Mouse (Mus musculus): ENCODE data around the gene Gm17651. TPM values are rescaled to one million over a fixed set of nuclear protein-coding genes. Genes with fewer than 3 reads are reported as not detected.

Gene Gm17651
- polyA plus RNA-seq, 1 experiment from 2014 or later: not detected

GRCm38 (mm10) chr3:97699061-97699460 is 24.6 kb upstream of the Gm17651 start:
- ATAC-seq (replicated peaks; ENCODE audit: low FRiP score) (no peak), DNase-seq (ENCODE audit: low spot score) (no peak)
- Histone ChIP-seq H3K27me3 (replicated peaks; ENCODE audit: control insufficient read depth, insufficient read depth, low read length) (no peaks in the 10 kb centered on the region), H3K4me1 (replicated peaks; ENCODE audit: control insufficient read depth, insufficient read depth, low read length) (no peaks in the 10 kb centered on the region), H3K27ac (ENCODE audit: low read depth, low read length) (no peak overlapping the region), H3K9me3 (ENCODE audit: control insufficient read depth, low read length) (no peaks in the 10 kb centered on the region), H3K4me3 (ENCODE audit: low read depth, low read length) (no peak overlapping the region), H3K4me2 (no peak overlapping the region), H3K9ac (ENCODE audit: low read depth, low read length) (no peak overlapping the region), H3K36me3 (ENCODE audit: control insufficient read depth, insufficient read depth, low read length) (no peaks in the 10 kb centered on the region)
- 70% methylated on average over 3 of the region's 3 CpGs for WGBS

DNA sequence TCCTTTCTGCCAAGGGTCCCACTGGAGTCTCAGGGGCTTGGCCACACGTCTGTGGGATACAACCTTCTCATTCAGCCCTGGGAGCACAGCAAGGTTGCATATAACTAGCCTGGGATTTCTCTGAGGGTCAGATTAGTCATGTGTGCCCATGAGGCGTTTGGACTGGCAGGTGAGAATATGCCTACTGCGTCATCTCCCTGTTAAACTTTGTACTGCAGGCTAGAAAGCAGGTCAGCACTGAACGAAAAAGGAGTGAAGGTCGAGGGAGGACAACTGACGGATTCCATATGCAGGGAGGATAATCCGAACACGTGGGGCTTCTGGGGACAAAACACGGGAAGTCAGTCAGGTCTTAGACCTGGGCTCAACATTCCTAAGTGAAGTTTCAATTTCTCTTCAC is 22.8 kb upstream of the Gm17651 start:
- Histone ChIP-seq H3K27ac (ENCODE audit: low read depth, low read length) (no peak overlapping the region), H3K4me2 (no peak overlapping the region), H3K9me3 (ENCODE audit: control insufficient read depth, low read length) (no peaks in the 10 kb centered on the region), H3K36me3 (ENCODE audit: control insufficient read depth, insufficient read depth, low read length) (no peaks in the 10 kb centered on the region), H3K27me3 (replicated peaks; ENCODE audit: control insufficient read depth, insufficient read depth, low read length) (no peaks in the 10 kb centered on the region), H3K4me1 (replicated peaks; ENCODE audit: control insufficient read depth, insufficient read depth, low read length) (no peaks in the 10 kb centered on the region), H3K9ac (ENCODE audit: low read depth, low read length) (no peak overlapping the region), H3K4me3 (ENCODE audit: low read depth, low read length) (no peak overlapping the region)
- WGBS: 68% methylated on average over 9 of the region's 9 CpGs
- DNase-seq (ENCODE audit: low spot score): no peak
- ATAC-seq (replicated peaks; ENCODE audit: low FRiP score): no peak

GRCm38 (mm10) chr3:97696866-97697265 is 22.4 kb upstream of the Gm17651 start:
- H3K4me3 ChIP-seq (ENCODE audit: low read depth, low read length): no peak overlapping the region
- ATAC-seq (replicated peaks; ENCODE audit: low FRiP score): no peak
- H3K4me1 ChIP-seq (replicated peaks; ENCODE audit: control insufficient read depth, insufficient read depth, low read length): no peaks in the 10 kb centered on the region
- H3K4me2 ChIP-seq: no peak overlapping the region
- no peak overlapping the region for H3K9ac ChIP-seq (ENCODE audit: low read depth, low read length)
- WGBS: 80% methylated on average over 9 of the region's 9 CpGs
- no peaks in the 10 kb centered on the region for H3K36me3 ChIP-seq (ENCODE audit: control insufficient read depth, insufficient read depth, low read length)
- H3K27ac ChIP-seq (ENCODE audit: low read depth, low read length): no peak overlapping the region
- no peaks in the 10 kb centered on the region for H3K9me3 ChIP-seq (ENCODE audit: control insufficient read depth, low read length)
- no peaks in the 10 kb centered on the region for H3K27me3 ChIP-seq (replicated peaks; ENCODE audit: control insufficient read depth, insufficient read depth, low read length)
- no peak for DNase-seq (ENCODE audit: low spot score)

DNA sequence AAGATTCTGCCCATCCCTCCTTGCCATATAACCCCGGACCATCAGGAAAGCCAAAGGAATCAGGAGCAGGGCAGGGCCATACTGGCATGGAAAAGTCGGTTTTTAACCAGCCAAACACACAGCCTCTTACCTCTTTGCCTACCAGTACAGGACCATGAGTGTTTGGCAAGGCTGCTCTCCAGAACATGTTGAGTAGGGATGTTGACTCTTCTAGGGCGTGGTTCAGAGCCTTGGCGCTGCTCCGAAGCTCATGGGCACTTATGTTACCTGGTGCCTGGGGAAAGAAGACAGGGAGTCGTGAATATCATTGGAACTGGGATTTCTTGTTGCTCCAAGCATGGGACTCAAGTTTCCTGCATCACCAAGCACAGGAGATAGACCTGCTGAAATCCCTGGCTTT is 19.3 kb upstream of the Gm17651 start:
- H3K9ac ChIP-seq (ENCODE audit: low read depth, low read length): no peak overlapping the region
- ATAC-seq (replicated peaks; ENCODE audit: low FRiP score): no peak
- 80% methylated on average over 6 of the region's 6 CpGs for WGBS

GRCm38 (mm10) chr3:97691443-97692017 is 17.0 kb upstream of the Gm17651 start:
- Histone ChIP-seq H3K36me3 (ENCODE audit: control insufficient read depth, insufficient read depth, low read length) (no peaks in the 10 kb centered on the region), H3K27ac (ENCODE audit: low read depth, low read length) (no peak overlapping the region), H3K4me3 (ENCODE audit: low read depth, low read length) (no peak overlapping the region), H3K9ac (ENCODE audit: low read depth, low read length) (no peak overlapping the region), H3K4me2 (no peak overlapping the region), H3K27me3 (replicated peaks; ENCODE audit: control insufficient read depth, insufficient read depth, low read length) (no peaks in the 10 kb centered on the region), H3K4me1 (replicated peaks; ENCODE audit: control insufficient read depth, insufficient read depth, low read length) (no peaks in the 10 kb centered on the region), H3K9me3 (ENCODE audit: control insufficient read depth, low read length) (no peaks in the 10 kb centered on the region)
- DNase-seq (ENCODE audit: low spot score): no peak
- ATAC-seq (replicated peaks; ENCODE audit: low FRiP score): no peak
- 66% methylated on average over 12 of the region's 12 CpGs for WGBS

More for the DNA sequence above, 19.3 kb upstream of the Gm17651 start:
- Histone ChIP-seq H3K4me3 (ENCODE audit: low read depth, low read length) (no peak overlapping the region), H3K4me2 (no peak overlapping the region), H3K4me1 (replicated peaks; ENCODE audit: control insufficient read depth, insufficient read depth, low read length) (no peaks in the 10 kb centered on the region), H3K36me3 (ENCODE audit: control insufficient read depth, insufficient read depth, low read length) (no peaks in the 10 kb centered on the region), H3K27ac (ENCODE audit: low read depth, low read length) (no peak overlapping the region), H3K9me3 (ENCODE audit: control insufficient read depth, low read length) (no peaks in the 10 kb centered on the region), H3K27me3 (replicated peaks; ENCODE audit: control insufficient read depth, insufficient read depth, low read length) (no peaks in the 10 kb centered on the region)
- no peak for DNase-seq (ENCODE audit: low spot score)

DNA sequence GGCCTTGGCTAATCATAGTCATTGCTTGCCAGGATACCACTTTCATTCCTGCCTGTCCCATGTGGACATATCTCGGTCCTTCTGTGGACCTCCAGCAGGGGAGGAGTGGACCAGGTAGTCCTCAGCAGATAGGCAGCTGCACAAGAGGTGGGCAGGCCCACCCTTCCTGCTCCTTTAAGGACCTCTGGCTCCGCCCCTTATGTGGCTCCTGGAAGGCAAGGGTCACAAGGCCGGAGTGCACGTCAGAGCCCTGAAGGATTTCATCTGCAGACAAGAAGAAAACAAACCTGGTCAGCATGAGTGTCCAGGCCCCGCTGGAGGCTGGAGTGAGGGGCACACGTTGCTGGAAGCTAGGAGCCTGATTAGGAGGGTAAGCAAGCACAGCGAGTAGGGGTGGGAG is 16.1 kb upstream of the Gm17651 start:
- no peaks in the 10 kb centered on the region for H3K36me3 ChIP-seq (ENCODE audit: control insufficient read depth, insufficient read depth, low read length)
- WGBS: 53% methylated on average over 7 of the region's 7 CpGs
- DNase-seq (ENCODE audit: low spot score): no peak

GRCm38 (mm10) chr3:97689289-97689688 is 14.8 kb upstream of the Gm17651 start:
- Histone ChIP-seq H3K9ac (ENCODE audit: low read depth, low read length) (no peak overlapping the region), H3K9me3 (ENCODE audit: control insufficient read depth, low read length) (no peaks in the 10 kb centered on the region), H3K36me3 (ENCODE audit: control insufficient read depth, insufficient read depth, low read length) (no peaks in the 10 kb centered on the region), H3K4me1 (replicated peaks; ENCODE audit: control insufficient read depth, insufficient read depth, low read length) (no peaks in the 10 kb centered on the region; the same call in 1 of the 2 replicates), H3K27me3 (replicated peaks; ENCODE audit: control insufficient read depth, insufficient read depth, low read length) (no peaks in the 10 kb centered on the region; the same call in 1 of the 2 replicates), H3K4me3 (ENCODE audit: low read depth, low read length) (no peak overlapping the region), H3K27ac (ENCODE audit: low read depth, low read length) (no peak overlapping the region), H3K4me2 (no peak overlapping the region)
- no peak for DNase-seq (ENCODE audit: low spot score)
- WGBS: 53% methylated on average over 2 of the region's 2 CpGs
- no peak for ATAC-seq (replicated peaks; ENCODE audit: low FRiP score)

More for the DNA sequence above, 16.1 kb upstream of the Gm17651 start:
- H3K4me2 ChIP-seq: no peak overlapping the region
- H3K4me1 ChIP-seq (replicated peaks; ENCODE audit: control insufficient read depth, insufficient read depth, low read length): no peaks in the 10 kb centered on the region
- H3K9me3 ChIP-seq (ENCODE audit: control insufficient read depth, low read length): no peaks in the 10 kb centered on the region
- ATAC-seq (replicated peaks; ENCODE audit: low FRiP score): no peak
- no peak overlapping the region for H3K9ac ChIP-seq (ENCODE audit: low read depth, low read length)
- H3K27me3 ChIP-seq (replicated peaks; ENCODE audit: control insufficient read depth, insufficient read depth, low read length): no peaks in the 10 kb centered on the region
- H3K27ac ChIP-seq (ENCODE audit: low read depth, low read length): no peak overlapping the region
- H3K4me3 ChIP-seq (ENCODE audit: low read depth, low read length): no peak overlapping the region

GRCm38 (mm10) chr3:97686372-97687117 is 12.1 kb upstream of the Gm17651 start:
- Histone ChIP-seq H3K27ac (ENCODE audit: low read depth, low read length) (no peak overlapping the region), H3K4me2 (no peak overlapping the region), H3K27me3 (replicated peaks; ENCODE audit: control insufficient read depth, insufficient read depth, low read length) (peaks cover 9% of the 10 kb centered on the region), H3K4me3 (ENCODE audit: low read depth, low read length) (no peak overlapping the region), H3K36me3 (ENCODE audit: control insufficient read depth, insufficient read depth, low read length) (no peaks in the 10 kb centered on the region), H3K9ac (ENCODE audit: low read depth, low read length) (no peak overlapping the region), H3K9me3 (ENCODE audit: control insufficient read depth, low read length) (no peaks in the 10 kb centered on the region), H3K4me1 (replicated peaks; ENCODE audit: control insufficient read depth, insufficient read depth, low read length) (peaks cover 8% of the 10 kb centered on the region; the same call in 1 of the 2 replicates)
- no peak for ATAC-seq (replicated peaks; ENCODE audit: low FRiP score)
- 86% methylated on average over 4 of the region's 4 CpGs for WGBS
- DNase-seq (ENCODE audit: low spot score): no peak
